Mouse (Mus musculus) embryonic fibroblast, embryonic 13.5 days (primary cell): ENCODE results near the gene Soga1. TPM values are rescaled to one million over a fixed set of nuclear protein-coding genes. Genes with fewer than 3 reads are reported as not detected.

ENCODE experiments used
- H3K27ac ChIP-seq: 2 replicates; pipeline ENCODE4 v1.5.1; 2012; ENCODE audit warnings: low read length, control low read depth, inconsistent platforms; ENCODE audit not compliant: insufficient read depth
- H3K4me1 ChIP-seq: 2 replicates; pipeline ENCODE4 v1.6.1; 2011; ENCODE audit warnings: low read length; ENCODE audit not compliant: control insufficient read depth, insufficient read depth
- H3K4me3 ChIP-seq: 2 replicates; pipeline ENCODE4 v1.5.1; 2011; ENCODE audit warnings: mild to moderate bottlenecking, control low read depth, low read length; ENCODE audit not compliant: insufficient read depth
- CTCF ChIP-seq: IDR thresholded peaks from 2 replicates; pipeline ENCODE4 v1.5.1; 2011; ENCODE audit warnings: mild to moderate bottlenecking, control low read depth, low read length, moderate library complexity, borderline replicate concordance; ENCODE audit not compliant: insufficient read depth
- POLR2A ChIP-seq: IDR thresholded peaks from 2 replicates; pipeline ENCODE4 v1.6.1; 2011; ENCODE audit warnings: low read depth, mild to moderate bottlenecking, control low read depth, low read length, moderate library complexity
- polyA plus RNA-seq: library from polyadenylated mRNA; stranded (reverse); fragments of >200 nt; gene quantifications from 2 replicates; pipeline ENCODE4 v1.2.4, GENCODE M21; 2011; ENCODE audit warnings: low read depth; ENCODE audit not compliant: missing spikeins, insufficient read length

The Soga1 gene
- polyA plus RNA-seq, 1 experiment, result 20.2 TPM

DNA sequence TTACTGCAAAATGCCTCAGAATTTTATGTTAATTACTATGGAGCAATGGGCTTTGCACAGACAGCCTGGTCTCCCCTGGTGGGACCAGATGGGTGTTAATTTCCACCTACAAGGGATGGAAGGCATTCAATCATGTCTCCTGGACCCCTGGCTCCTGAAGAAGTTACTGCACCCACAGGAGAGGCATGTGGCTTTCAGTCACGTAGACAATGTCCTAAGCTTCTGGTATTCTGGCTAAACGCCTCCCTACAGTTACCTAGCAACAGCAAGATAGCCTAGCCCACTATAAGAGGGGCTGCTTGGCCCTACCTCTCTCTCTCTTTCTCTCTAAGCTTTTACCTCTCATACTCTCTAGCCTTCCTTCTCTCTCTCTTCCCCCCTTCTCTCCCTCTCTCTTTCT is 23.2 kb upstream of the Soga1 start:
- TF ChIP-seq POLR2A, result no peak
- TF ChIP-seq CTCF, result no peak
- no peak overlapping the region for H3K27ac ChIP-seq

DNA sequence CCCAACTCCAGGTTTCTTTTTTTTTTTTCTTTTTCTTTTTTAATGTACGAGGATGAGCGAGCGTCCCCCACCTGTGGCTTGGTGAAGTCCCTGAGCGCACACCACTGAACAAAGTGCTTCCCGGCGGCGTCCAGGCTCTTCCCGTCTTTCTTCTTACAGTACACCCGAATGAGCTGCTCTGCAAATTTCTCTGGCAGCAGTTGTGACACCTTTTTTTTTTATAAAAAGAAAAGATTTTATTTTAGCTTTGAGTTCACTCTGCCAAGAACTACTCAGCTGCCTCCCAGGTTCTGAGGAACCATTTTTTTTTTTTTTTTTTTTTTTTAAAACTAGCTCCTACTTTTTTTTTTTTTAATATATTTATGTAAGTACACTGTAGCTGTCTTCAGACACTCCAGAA is 22.6 kb upstream of the Soga1 start:
- no peaks in the 10 kb centered on the region for H3K4me1 ChIP-seq
- no peak overlapping the region for H3K4me3 ChIP-seq
- H3K27ac ChIP-seq, result no peak overlapping the region
- TF ChIP-seq POLR2A (no peak), CTCF (no peak)

More for the DNA sequence above, 23.2 kb upstream of the Soga1 start:
- no peak overlapping the region for H3K4me3 ChIP-seq
- no peaks in the 10 kb centered on the region for H3K4me1 ChIP-seq

DNA sequence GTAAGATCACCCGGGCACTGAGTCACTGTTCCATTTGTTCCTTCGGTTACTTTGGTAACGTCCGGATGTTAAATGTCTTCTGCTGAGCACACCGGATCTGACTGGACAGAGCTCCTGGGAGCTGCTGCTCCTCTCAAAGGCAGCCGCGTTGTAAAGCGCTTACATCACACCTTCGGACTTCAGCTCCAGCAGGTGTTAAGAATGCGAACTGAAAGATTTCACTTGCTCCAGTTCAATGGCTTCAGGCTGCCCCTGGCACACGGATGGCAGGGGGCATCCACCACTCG is 21.2 kb upstream of the Soga1 start:
- Histone ChIP-seq H3K4me3 (no peak overlapping the region), H3K4me1 (no peaks in the 10 kb centered on the region), H3K27ac (no peak overlapping the region)
- no peak for TF ChIP-seq POLR2A
- no peak for TF ChIP-seq CTCF

DNA sequence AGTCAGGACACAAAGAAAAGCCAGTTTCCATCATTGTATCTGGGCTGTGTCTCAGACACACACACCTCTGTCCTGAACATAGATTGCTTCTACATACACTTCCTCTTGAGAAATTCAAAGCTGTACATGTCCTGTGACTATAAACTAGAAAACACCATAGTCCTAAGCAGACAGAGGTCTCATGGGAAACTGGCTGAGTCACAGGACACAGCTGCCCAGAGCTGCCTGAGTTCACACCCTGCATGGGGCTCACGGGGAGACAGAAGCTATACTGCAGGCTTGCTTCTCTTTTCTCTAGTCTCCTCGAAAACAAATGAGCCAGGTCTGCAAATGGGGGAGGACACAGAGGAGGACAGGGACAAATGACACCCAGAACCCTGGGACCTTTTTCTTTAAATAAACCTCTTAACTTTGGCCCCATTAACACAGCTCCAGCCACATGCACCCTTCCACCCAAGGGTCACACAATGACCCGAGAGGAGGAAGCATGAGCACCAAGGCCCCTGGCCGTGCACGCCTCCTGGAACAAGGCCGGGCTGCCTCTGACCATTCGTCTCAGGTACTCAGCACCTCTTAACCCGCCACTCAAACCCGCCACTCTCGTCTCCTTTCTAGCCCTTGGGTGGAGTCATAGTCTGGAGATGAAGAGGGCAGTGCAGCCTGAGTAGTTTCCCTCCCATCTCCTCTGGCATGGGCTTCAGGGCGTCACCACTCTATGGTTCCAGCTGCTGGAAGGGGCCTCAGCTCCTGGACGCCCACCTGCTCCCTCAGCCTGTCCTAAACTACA is 20.7 kb upstream of the Soga1 start:
- Histone ChIP-seq H3K4me1 (no peaks in the 10 kb centered on the region), H3K27ac (no peak overlapping the region), H3K4me3 (no peak overlapping the region)
- TF ChIP-seq POLR2A, result no peak
- no peak for TF ChIP-seq CTCF

DNA sequence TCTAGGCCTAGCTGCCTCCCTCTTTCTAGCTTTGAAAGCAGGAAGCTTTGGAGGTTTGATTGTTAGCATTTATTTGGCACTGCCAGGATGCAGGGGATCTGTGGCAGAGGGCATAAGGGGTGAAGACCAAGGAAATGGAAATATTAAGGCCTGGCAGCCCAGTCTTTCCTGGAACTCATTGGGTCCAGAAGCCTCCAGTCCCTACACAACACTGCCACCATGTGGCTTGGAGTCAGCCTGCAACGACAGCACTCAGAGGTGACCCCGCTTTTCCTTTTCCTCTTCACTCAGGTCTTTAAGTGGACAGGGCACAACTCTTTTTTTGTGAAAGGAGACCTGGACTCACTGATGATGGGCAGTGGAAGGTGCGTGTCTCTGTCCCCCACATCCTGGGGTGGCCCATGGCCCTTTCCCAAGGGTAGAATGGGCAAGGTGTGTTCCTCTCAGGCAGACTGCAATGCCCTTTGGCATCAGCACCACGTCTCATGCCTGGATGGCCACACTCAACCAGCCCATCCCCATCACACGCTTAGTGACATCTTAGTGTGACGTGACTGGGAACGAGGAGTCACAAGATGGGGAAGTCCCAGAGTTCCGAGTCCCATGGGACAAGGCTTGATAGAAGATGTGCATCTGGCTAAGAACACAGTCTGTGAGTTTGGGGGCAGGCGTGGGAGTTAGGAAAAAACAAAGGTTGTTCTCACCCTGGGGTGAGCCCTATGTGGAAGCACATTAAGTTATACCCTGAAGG is 16.1 kb upstream of the Soga1 start:
- Histone ChIP-seq H3K4me3 (no peak overlapping the region), H3K4me1 (no peaks in the 10 kb centered on the region), H3K27ac (no peak overlapping the region)
- TF ChIP-seq CTCF (peak; percentile 95), POLR2A (no peak)

DNA sequence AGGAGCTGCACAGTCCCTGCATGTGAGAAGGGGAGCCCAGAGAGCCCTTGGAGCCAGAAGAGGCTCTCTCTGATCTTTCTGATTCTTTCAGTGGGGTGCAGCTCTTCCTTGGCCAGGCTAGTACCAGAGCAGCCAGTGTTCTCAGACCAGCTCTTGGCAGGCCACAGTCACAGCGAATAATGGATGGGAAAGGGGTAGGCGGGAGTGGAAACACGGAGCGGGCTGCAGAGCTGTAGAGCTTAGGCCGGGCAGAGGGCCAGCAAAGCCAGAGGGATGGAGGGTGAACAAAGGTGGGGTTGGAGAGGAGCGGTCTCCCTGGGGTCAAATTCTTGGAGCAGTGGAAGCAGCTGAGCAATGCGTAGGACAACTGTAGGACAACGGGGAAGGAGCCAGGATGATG is 13.0 kb upstream of the Soga1 start:
- Histone ChIP-seq H3K4me1 (no peaks in the 10 kb centered on the region), H3K4me3 (no peak overlapping the region), H3K27ac (no peak overlapping the region)
- no peak for TF ChIP-seq POLR2A
- no peak for TF ChIP-seq CTCF

DNA sequence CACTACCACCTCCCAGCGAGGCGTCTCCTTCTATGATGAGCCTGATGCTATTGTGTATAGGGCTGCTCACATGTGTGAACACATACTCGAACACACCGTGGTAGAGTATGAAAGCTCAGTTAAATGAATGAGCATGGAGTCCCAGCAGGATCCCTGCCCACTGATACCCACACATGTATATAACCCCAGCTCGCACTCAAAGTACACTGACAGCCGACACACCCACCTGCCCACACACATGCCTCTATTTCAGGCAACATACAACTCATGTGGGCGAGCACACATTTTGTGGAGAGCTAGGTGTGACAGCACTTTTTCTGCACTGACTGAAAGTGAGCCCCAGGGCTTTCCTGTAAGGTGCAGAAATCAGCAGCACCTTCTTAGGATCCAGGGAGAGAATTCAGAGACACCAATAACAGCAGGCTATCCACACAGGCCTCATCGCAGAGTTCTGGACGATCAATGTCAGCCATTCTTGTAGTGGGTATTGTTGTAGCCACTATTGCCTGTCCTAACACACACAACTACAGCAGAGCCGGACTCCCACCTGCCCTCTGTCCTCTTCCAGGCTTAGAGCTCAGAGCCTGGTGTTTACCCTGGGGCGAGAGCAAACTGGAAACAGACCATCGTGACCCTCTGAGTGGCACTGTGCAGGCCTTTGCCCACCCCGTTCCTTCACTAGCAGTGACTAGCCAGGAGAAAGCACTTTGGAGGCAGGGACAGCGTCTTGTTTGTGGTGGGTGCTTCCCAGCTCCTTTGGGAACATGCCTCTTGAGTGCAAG is 8.7 kb upstream of the Soga1 start:
- Histone ChIP-seq H3K4me1 (no peaks in the 10 kb centered on the region; the same call in 1 of the 2 replicates), H3K4me3 (no peak overlapping the region), H3K27ac (no peak overlapping the region)
- TF ChIP-seq POLR2A (no peak), CTCF (no peak)

DNA sequence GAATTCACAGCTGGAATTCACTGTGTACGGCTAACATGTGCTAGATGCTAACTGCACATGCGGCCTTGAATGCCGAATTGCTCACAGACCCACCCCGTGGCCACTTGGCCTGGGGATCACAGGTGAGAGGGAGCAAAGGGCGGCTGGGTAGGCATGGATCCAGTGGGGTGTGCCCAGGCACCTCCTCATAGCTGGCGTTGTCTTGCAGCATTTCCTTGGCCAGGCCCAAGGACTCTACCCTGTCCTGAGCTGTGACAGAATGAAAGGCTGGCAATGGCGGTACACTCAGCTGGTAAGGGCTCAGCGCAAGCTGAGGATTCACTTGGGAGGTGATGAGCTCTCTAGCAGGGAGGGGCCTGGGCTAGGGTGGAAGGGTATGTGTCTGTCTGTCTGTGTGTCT is 7.7 kb upstream of the Soga1 start, which contains the start of gene Tldc2:
Tldc2 (plus strand) TSS at position 260 of the 400 bp plus-strand sequence.
- TF ChIP-seq CTCF, result no peak
- TF ChIP-seq POLR2A, result no peak
- H3K4me1 ChIP-seq, result no peaks in the 10 kb centered on the region; the same call in 1 of the 2 replicates
- H3K4me3 ChIP-seq, result no peak within 1 kb of the TSS
- H3K27ac ChIP-seq, result no peak within 1 kb of the TSS

DNA sequence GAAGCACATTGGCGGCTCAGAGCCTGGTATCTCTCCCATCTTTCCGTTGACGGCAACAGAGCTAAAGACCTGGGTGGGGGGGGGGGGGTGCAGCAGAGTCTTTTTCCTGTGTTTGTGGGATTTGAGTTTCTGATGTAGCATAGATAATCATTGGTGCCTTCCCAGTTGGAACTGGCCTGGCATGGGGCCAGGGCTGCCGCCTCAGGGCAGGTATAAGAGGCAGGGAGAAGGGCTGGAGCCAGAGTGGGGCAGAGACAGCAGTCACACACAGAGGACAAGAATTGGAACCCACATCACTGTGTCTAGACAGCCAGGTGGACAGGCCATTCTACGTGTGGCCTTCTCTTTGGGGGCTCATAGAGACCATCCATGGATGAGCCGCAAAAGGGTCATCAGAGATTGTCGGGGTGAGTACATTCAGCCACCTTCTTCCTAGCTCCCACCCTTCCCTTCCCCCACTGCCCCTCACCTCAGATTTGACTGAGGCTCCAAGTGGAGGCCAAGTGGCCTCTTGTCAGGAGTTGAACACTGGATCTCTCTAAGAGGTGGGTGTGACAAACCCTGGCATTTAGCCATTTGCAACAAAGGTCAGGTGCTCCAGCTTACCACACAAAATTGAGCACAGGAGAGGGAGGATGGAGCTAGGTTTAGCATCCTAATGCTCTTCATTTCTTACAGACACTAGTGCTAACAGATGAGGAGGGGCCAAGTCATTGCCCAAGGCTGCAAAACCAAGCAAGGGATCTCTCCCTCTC is 6.0 kb upstream of the Soga1 start:
- Histone ChIP-seq H3K27ac (no peak overlapping the region), H3K4me1 (no peaks in the 10 kb centered on the region; the same call in 1 of the 2 replicates), H3K4me3 (no peak overlapping the region)
- no peak for TF ChIP-seq POLR2A
- no peak for TF ChIP-seq CTCF
